Mouse (Mus musculus) liver, embryonic 11.5 days (tissue): Measurements from ENCODE around the gene Cby3. TPM values are rescaled to one million over a fixed set of nuclear protein-coding genes. Genes with fewer than 3 reads are reported as not detected.
A peak's percentile ranks its signal among the peaks of the same experiment; 100 is the strongest.

Source experiments
- ATAC-seq: fragments of 200-750 bp; cut with Nextera tagmentation; replicated peaks from 2 replicates; pipeline ENCODE4 v1.8.0; 2017; ENCODE audit warnings: moderate number of reproducible peaks, mild to moderate bottlenecking, moderate TSS enrichment, moderate library complexity; ENCODE audit not compliant: low FRiP score
- DNase-seq: peaks from one replicate; pipeline ENCODE4 v3.0.0-alpha.2; 2017; ENCODE audit warnings: low spot score
- H3K27ac ChIP-seq: fragments of 300-500 bp; sonication (generic); 2 replicates; pipeline ENCODE4 v1.5.1; 2014; ENCODE audit warnings: mild to moderate bottlenecking, low read depth, low read length, control low read depth
- H3K27me3 ChIP-seq: fragments of 300-500 bp; sonication (generic); replicated peaks from 2 replicates; pipeline ENCODE4 v1.6.1; 2014; ENCODE audit warnings: low read length, mixed read lengths; ENCODE audit not compliant: control insufficient read depth, insufficient read depth
- H3K36me3 ChIP-seq: fragments of 300-500 bp; sonication (generic); 2 replicates; pipeline ENCODE4 v1.6.1; 2014; ENCODE audit warnings: mild to moderate bottlenecking, low read length, moderate library complexity, mixed read lengths; ENCODE audit not compliant: control insufficient read depth, insufficient read depth
- H3K4me1 ChIP-seq: fragments of 300-500 bp; sonication (generic); replicated peaks from 2 replicates; pipeline ENCODE4 v1.6.1; 2014; ENCODE audit warnings: low read length, mixed read lengths; ENCODE audit not compliant: control insufficient read depth, insufficient read depth
- H3K4me2 ChIP-seq: fragments of 300-500 bp; sonication (generic); 2 replicates; pipeline ENCODE4 v1.6.1; 2014; ENCODE audit warnings: mild to moderate bottlenecking, control low read depth, moderate library complexity
- H3K4me3 ChIP-seq: fragments of 300-500 bp; sonication (generic); 2 replicates; pipeline ENCODE4 v1.5.1; 2014; ENCODE audit warnings: low read depth, low read length, control low read depth
- H3K9ac ChIP-seq: fragments of 300-500 bp; sonication (generic); 2 replicates; pipeline ENCODE4 v1.6.1; 2014; ENCODE audit warnings: low read depth, low read length, control low read depth
- H3K9me3 ChIP-seq: fragments of 300-500 bp; sonication (generic); 2 replicates; pipeline ENCODE4 v1.6.1; 2016; ENCODE audit warnings: low read length, inconsistent platforms, mixed read lengths; ENCODE audit not compliant: control insufficient read depth
- WGBS: fragments of 180-500 bp; shearing (Covaris S2); extraction: QIAGEN DNeasy Blood & Tissue Kit; methylation state at CpG from one replicate; pipeline ENCODE4 v1.1.7; 2014; 5-methylcytosine and 5-hydroxymethylcytosine counted together
- polyA plus RNA-seq: library from polyadenylated mRNA; unstranded; fragments of >200 nt; fragmentation: Nextera tagmentation; extraction: Ambion mirVana; gene quantifications from 2 replicates; pipeline ENCODE4 v1.2.1, GENCODE M21; 2014

The Cby3 gene
- polyA plus RNA-seq, 1 experiment from 2014 or later: not detected

- no peak overlapping the region for H3K4me2 ChIP-seq
- DNase-seq (no peak), ATAC-seq (no peak)
- H3K9me3 ChIP-seq: no peaks in the 10 kb centered on the region
- WGBS: 80% methylated on average over 5 of the region's 5 CpGs
- H3K27ac ChIP-seq: no peak overlapping the region
- H3K9ac ChIP-seq: no peak overlapping the region
- H3K4me3 ChIP-seq: no peak overlapping the region
- H3K4me1 ChIP-seq: no peaks in the 10 kb centered on the region
- H3K36me3 ChIP-seq: no peaks in the 10 kb centered on the region
- H3K27me3 ChIP-seq: no peaks in the 10 kb centered on the region
These were observed 15.2 kb downstream of the Cby3 start for GRCm38 (mm10) chr11:50369360-50369911.

- H3K4me1 ChIP-seq: no peaks in the 10 kb centered on the region
- no peak for ATAC-seq
- no peaks in the 10 kb centered on the region for H3K27me3 ChIP-seq
- H3K36me3 ChIP-seq: no peaks in the 10 kb centered on the region
- DNase-seq: no peak
- no peak overlapping the region for H3K4me3 ChIP-seq
- no peak overlapping the region for H3K9ac ChIP-seq
- H3K4me2 ChIP-seq: peak overlapping the region; percentile 65
- no peak overlapping the region for H3K27ac ChIP-seq
- no peaks in the 10 kb centered on the region for H3K9me3 ChIP-seq
- 68% methylated on average over 4 of the region's 4 CpGs for WGBS
These were observed 16.7 kb downstream of the Cby3 start for GRCm38 (mm10) chr11:50370969-50371368.

- no peak overlapping the region for H3K27ac ChIP-seq
- H3K4me2 ChIP-seq: peak overlapping the region; percentile 65
- H3K36me3 ChIP-seq: no peaks in the 10 kb centered on the region
- 2% methylated on average over 18 of the region's 18 CpGs for WGBS
- H3K9me3 ChIP-seq: no peaks in the 10 kb centered on the region
- peak overlapping the region; percentile 57; the same call in 1 of the 2 replicates for H3K9ac ChIP-seq
- ATAC-seq (0 out of 2 replicates have a peak, but pooled peaks have one; percentile 34), DNase-seq (peak; percentile 62)
- no peaks in the 10 kb centered on the region for H3K27me3 ChIP-seq
- H3K4me3 ChIP-seq: peak overlapping the region; percentile 42
- H3K4me1 ChIP-seq: 0 out of 2 replicates have a peak, but pooled peaks cover 2% of the 10 kb centered on the region
These were observed 17.2 kb downstream of the Cby3 start for GRCm38 (mm10) chr11:50371399-50371841.

GRCm38 (mm10) chr11:50371911-50372310 lies 17.6 kb downstream of the Cby3 start:
- DNase-seq: no peak
- Histone ChIP-seq H3K4me3 (no peak overlapping the region), H3K9ac (no peak overlapping the region), H3K36me3 (no peaks in the 10 kb centered on the region), H3K27ac (no peak overlapping the region), H3K27me3 (no peaks in the 10 kb centered on the region), H3K9me3 (no peaks in the 10 kb centered on the region), H3K4me2 (peak overlapping the region; percentile 65), H3K4me1 (0 out of 2 replicates have a peak, but pooled peaks cover 3% of the 10 kb centered on the region)
- ATAC-seq: no peak
- 96% methylated on average over 1 of the region's 1 CpGs for WGBS

- no peaks in the 10 kb centered on the region for H3K27me3 ChIP-seq
- no peaks in the 10 kb centered on the region for H3K9me3 ChIP-seq
- H3K4me2 ChIP-seq: no peak overlapping the region
- H3K9ac ChIP-seq: no peak overlapping the region
- no peak overlapping the region for H3K27ac ChIP-seq
- no peaks in the 10 kb centered on the region for H3K36me3 ChIP-seq
- no peak overlapping the region for H3K4me3 ChIP-seq
- no peak for DNase-seq
- H3K4me1 ChIP-seq: 0 out of 2 replicates have a peak, but pooled peaks cover 3% of the 10 kb centered on the region
- ATAC-seq: no peak
These were observed 18.8 kb downstream of the Cby3 start for GRCm38 (mm10) chr11:50373086-50373485.

GRCm38 (mm10) chr11:50373621-50374020 lies 19.4 kb downstream of the Cby3 start:
- 100% methylated on average over 1 of the region's 1 CpGs for WGBS
- ATAC-seq (no peak), DNase-seq (no peak)
- Histone ChIP-seq H3K4me3 (no peak overlapping the region), H3K9ac (no peak overlapping the region), H3K9me3 (no peaks in the 10 kb centered on the region), H3K36me3 (no peaks in the 10 kb centered on the region), H3K4me1 (0 out of 2 replicates have a peak, but pooled peaks cover 3% of the 10 kb centered on the region), H3K27ac (no peak overlapping the region), H3K4me2 (no peak overlapping the region), H3K27me3 (no peaks in the 10 kb centered on the region)

GRCm38 (mm10) chr11:50374286-50375015 lies 20.2 kb downstream of the Cby3 start:
- WGBS: 87% methylated on average over 13 of the region's 13 CpGs
- Histone ChIP-seq H3K27ac (no peak overlapping the region), H3K36me3 (peaks cover 2% of the 10 kb centered on the region; the same call in 1 of the 2 replicates), H3K4me1 (peaks cover 7% of the 10 kb centered on the region), H3K9ac (no peak overlapping the region), H3K4me2 (no peak overlapping the region), H3K4me3 (no peak overlapping the region), H3K27me3 (no peaks in the 10 kb centered on the region), H3K9me3 (no peaks in the 10 kb centered on the region)
- no peak for ATAC-seq
- DNase-seq: no peak

GRCm38 (mm10) chr11:50375421-50375820 lies 21.2 kb downstream of the Cby3 start:
- Histone ChIP-seq H3K9ac (no peak overlapping the region), H3K4me3 (no peak overlapping the region), H3K27me3 (no peaks in the 10 kb centered on the region), H3K4me2 (no peak overlapping the region), H3K27ac (no peak overlapping the region), H3K9me3 (no peaks in the 10 kb centered on the region), H3K36me3 (peaks cover 6% of the 10 kb centered on the region; the same call in 1 of the 2 replicates), H3K4me1 (peaks cover 11% of the 10 kb centered on the region)
- ATAC-seq (no peak), DNase-seq (no peak)
- 87% methylated on average over 5 of the region's 5 CpGs for WGBS
